Mouse (Mus musculus) left cerebral cortex, adult 18-20 months (tissue): ENCODE results near the gene Map3k14. TPM values are rescaled to one million over a fixed set of nuclear protein-coding genes. Genes with fewer than 3 reads are reported as not detected.
"Not testable (repeated sequence)": the region's sequence is repeated elsewhere in the genome, so short reads cannot be mapped to it uniquely, and the experiment has no call there.

Source experiments
- DNase-seq, 2 experiments: peaks; one replicate each; pipeline ENCODE4 v3.0.0; 2021 to 2022; ENCODE audit warnings: low spot score in 2 of 2, mixed read lengths in 1 of 2
- total RNA-seq, 2 experiments: library from RNA; stranded (reverse); gene quantifications; 2 replicates each; pipeline ENCODE4 v1.2.3; 2021

Map3k14 gene
- total RNA-seq, 2 experiments from 2014 or later = 5.7 to 5.9 TPM

- peak; percentile 74 to 81 for DNase-seq
Observed at GRCm38 (mm10) chr11:103247504-103248177, 19.6 kb downstream of the Map3k14 start.

GRCm38 (mm10) chr11:103246731-103247290 is 20.5 kb downstream of the Map3k14 start:
- no peak for DNase-seq

DNA sequence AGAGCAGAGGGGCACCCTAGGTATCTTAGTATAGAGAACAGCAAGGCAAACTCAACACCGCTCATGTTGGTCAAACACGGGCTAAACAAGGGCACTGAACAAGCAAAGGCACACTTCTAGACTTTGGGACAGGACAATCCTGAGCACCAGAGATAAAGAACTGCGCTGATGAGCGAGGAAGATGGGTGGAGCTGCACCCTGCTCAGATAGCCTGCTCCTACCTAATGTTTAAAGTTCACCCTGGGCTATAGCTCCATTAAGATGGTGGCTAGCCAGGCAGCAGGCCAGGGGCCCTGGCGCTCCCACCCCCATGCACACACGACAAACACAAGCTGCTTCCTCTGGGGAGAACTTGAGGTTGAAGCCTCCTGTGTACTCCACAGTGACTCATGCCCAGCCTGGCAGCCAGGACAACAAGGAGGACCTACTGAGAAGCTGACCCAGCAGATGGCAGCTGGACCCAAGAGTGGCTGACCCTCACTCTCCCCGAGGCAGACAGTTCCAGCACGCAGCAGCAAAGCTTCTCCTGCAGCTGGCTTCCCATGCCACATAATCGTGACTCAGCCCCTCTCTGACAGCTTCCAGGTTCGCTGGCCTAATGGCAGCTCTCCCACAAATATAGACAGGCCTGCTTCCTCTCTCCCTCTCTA is 21.1 kb downstream of the Map3k14 start:
- DNase-seq = peak; percentile 29 to 39

GRCm38 (mm10) chr11:103244856-103245255 is 22.4 kb downstream of the Map3k14 start:
- no peak for DNase-seq

DNA sequence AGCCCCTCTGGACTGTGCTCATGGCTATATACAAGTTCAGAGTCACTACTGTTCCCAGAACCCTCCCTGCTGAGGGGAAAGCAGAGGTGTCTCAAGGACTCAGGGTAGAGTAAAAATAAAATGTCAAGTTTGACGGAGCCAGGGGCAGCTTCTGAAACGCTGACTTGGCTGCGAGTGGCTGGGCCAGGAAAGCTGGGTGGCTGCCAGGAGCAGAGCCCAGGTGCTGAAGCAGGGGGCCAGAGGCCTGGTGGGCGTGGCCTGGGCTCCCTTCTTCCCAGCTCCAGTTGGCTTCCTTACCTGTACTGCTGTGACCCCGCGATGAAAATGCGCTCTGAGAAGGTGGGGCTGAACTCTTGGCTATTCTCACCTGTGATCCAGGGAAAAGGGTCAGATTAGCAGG is 26.5 kb downstream of the Map3k14 start:
- no peak for DNase-seq

DNA sequence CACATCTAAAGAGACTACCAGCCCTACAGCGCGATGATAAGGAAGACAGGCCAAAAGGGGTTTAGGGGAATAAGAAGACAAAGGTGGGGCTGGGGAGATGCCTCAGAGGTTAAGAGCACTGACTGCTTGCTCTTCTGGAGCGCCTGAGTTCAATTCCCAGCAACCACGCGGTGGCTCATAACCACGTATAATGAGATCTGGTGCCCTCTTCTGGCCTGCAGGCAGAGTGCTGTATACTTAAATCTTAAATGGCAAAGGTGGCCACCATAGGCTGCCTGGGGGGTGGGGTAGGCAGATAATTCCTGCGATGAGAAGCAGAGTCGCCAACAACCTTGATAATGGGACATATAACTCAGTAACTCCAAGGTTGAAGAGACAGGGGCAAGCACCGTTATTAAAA is 29.5 kb downstream of the Map3k14 start:
- DNase-seq = no peak

GRCm38 (mm10) chr11:103236903-103237302 is 30.4 kb downstream of the Map3k14 start:
- DNase-seq = no peak

- DNase-seq = no peak
Observed at GRCm38 (mm10) chr11:103236431-103236830, 30.8 kb downstream of the Map3k14 start.

DNA sequence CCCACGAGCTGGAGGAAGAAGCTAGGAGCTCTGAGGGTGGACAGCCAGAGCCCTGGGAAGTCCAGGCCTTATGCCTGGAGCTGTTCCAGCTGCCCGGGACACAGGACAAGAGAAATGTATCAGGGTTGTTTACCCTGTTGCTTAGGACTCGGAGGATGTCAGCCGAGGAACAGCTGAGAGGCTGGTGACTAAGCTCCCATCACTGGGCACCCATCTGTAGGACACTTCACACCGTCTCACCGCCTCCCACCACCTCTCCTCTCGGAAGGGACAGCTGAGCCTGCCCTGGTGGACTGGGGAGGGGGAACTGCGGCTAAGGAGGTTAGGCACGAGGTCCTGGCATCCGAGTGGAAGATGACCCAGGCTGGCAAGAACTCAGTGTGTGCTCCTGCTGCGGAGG is 31.6 kb downstream of the Map3k14 start:
- no peak for DNase-seq

DNA sequence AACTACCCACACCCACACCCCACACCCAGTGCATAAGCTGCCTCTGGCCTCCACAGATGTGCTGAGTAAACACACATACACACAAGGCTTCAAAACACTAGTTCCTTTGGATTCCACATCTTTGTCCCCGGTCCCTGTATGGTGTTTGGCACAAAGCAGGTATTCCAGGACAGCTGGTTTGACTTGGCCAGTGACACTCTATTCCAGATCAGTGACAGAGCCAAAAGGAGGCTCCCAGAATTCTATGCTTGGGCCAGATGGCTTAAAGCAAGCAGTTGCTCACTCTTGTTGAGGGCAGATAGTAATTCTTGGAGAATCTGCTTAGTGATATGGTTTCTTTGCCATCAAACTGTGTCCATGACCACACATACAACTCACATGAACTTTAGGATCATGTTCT is 32.8 kb downstream of the Map3k14 start:
- DNase-seq = no peak

GRCm38 (mm10) chr11:103232966-103233365 is 34.3 kb downstream of the Map3k14 start:
- peak; percentile 76 to 82 for DNase-seq

GRCm38 (mm10) chr11:103231367-103231766 is 35.9 kb downstream of the Map3k14 start:
- no peak for DNase-seq

- no peak for DNase-seq
Observed at GRCm38 (mm10) chr11:103230626-103231025, 36.6 kb downstream of the Map3k14 start.

GRCm38 (mm10) chr11:103229608-103230007 is 37.7 kb downstream of the Map3k14 start:
- DNase-seq = no peak

DNA sequence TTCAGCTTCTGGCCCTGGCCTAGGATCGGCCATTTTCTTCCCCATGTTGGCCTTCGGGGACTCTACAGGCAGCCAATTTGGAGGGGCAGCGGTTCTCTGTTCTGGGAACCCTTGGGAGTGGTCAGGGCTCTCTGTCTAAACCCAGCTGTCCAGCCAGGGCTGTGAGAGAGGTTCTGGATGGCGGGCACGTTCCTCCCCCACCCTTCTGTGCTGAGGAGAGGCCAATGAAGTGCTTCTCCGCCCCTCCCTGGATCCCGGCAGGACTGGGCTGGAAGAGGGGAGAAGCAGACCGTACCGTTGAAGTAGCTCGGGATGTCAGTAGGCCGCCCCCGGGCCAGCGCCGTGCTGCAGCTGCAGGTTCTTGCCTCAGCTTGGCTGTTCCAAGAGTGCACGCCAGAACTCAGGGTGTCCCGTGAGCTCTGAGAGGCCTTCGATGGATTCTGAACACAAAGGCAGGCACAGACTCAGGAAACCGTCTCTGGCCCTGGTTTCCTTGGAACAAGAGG is 43.3 kb downstream of the Map3k14 start:
- no peak for DNase-seq

DNA sequence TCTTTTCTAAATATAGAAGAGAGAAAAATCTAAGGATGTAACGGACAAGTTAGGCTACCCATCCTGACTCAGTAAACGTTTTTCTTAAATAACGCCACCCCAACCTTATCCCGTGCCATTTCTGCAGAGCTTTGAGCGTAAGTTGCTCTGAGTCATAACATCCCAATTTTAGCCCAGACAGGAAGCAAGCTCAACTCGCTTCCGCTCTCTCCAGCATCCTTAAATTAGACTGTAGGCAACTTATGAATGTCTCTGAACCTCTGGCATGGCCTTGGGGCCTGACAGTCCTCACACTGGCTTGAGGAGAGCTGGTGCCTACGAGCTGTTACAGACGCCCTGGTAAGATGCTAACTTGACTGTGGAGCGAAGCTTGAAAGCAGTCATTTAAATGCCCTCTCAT is 43.8 kb downstream of the Map3k14 start:
- peak in 1 of 2 experiments; percentile 48 for DNase-seq

- DNase-seq = not testable (repeated sequence)
Observed at GRCm38 (mm10) chr11:103222718-103223117, 44.6 kb downstream of the Map3k14 start.

DNA sequence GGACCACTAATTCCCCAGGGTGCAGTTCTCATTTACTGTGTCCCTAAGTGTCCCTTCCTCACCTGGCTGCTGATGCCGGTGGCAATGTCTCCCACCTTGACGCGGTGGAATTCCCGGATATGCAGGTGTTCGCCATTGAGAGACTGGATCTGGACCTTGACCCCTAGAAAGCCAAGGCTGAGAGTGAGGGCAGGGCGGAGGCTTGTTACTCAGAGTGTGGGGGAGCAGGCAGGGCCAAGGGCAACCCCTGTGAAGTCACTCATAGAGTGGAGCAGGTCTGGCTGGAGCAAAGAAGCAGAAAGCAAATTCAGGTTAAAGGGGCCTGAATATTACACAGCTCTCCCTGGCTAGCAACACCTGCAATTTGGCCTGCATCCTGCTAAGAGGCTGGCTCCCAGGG is 45.8 kb downstream of the Map3k14 start:
- no peak for DNase-seq

DNA sequence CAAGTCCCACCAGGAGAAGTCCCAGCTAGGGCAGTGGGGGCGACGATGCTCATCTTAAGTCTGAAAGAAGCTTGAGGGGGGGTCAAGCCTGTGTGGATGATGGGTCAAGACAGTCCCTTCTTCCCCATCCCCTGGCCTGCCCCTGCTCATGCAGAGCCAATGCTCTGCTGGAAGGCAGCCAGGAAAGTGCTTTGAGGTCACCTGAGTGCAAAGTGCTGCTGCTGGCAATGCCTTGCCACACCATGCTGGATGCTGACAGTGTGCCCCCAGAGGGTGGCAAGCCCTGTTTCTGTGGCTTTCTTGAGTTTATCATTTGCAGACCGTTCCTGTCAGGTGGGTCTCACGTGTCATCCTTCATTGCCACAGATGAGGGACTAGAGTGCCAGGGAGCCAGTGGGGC is 47.3 kb downstream of the Map3k14 start:
- no peak for DNase-seq

DNA sequence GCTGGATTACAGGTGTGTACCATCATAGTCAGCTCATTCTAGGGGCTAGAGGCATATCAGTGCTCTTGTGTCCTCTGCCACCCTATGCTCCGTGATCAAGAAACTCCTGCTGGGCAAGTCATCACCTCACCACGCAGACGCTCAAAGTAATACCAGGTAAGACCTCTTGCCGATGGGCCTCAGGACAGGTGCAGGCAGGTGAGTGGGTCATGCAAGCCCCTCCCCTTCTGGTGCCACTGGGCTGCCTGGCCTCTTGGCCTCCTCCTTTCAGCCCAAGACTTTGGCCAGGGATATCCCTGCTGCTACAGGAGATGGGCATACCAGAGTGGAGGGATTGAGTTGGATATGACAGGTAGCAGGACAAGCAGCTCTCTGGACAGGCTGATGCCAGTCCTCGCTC is 48.0 kb downstream of the Map3k14 start:
- DNase-seq = no peak

DNA sequence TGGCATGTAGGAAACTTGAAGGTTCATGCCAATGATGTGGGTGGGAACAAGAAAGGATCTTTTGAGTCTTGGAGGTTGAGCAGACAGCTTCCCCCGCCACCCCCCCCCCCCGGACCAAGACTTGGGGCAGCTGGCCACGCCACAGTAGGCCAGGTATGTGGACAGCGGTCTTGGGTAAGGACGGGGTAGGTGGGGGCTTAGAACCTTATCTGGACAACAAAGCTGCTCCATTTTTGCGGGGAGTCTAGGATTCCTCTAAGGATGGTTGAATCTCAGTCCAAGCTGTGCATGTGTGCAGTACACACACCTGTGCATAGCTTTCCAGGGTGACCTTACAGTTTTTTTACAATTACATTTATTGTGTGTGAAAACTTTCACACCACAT is 48.8 kb downstream of the Map3k14 start:
- DNase-seq = no peak

GRCm38 (mm10) chr11:103217790-103218516 is 49.3 kb downstream of the Map3k14 start, which contains the start of gene Spata32:
TSS of gene Spata32 (minus strand) at chr11:103218432.
- peak; percentile 64 to 75 for DNase-seq
